Mouse (Mus musculus) embryonic fibroblast, embryonic 13.5 days (primary cell): Measurements from ENCODE around the gene Tctex1d1.

Experiments used
- CTCF ChIP-seq: IDR thresholded peaks from 2 replicates; pipeline ENCODE4 v1.5.1; 2011; ENCODE audit warnings: mild to moderate bottlenecking, control low read depth, low read length, moderate library complexity, borderline replicate concordance; ENCODE audit not compliant: insufficient read depth
- POLR2A ChIP-seq: IDR thresholded peaks from 2 replicates; pipeline ENCODE4 v1.6.1; 2011; ENCODE audit warnings: low read depth, mild to moderate bottlenecking, control low read depth, low read length, moderate library complexity

DNA sequence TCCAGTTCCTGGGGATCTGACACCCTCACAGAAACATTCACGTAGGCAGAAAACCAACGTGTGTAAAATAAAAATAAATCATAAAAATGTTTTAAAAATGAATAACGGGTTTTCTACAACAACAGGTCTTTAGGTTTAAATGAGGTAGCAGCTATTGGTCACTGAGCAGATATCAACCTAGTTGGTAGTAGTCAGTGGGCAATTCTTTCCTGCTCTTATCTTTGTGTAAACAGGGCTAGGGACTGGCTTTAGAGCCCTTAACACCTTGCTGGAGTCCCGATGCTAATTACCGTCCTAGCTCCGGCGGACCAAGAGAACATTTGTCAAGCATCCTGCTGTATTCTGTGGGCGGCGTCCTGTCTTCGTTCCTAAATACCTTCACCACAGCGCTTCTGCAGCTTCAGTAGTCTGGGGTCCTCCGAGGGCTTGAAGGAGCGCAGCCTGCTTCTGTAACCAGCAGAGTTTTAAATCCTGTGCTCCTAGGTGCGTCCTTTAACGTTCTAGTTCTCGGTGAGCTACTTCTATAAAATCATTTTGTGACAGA, 556 bp upstream of the Tctex1d1 start:
- no peak for TF ChIP-seq CTCF
- no peak for TF ChIP-seq POLR2A
